14 mouse cellular contexts compared by ENCODE assay signal in the genomic region with DNA sequence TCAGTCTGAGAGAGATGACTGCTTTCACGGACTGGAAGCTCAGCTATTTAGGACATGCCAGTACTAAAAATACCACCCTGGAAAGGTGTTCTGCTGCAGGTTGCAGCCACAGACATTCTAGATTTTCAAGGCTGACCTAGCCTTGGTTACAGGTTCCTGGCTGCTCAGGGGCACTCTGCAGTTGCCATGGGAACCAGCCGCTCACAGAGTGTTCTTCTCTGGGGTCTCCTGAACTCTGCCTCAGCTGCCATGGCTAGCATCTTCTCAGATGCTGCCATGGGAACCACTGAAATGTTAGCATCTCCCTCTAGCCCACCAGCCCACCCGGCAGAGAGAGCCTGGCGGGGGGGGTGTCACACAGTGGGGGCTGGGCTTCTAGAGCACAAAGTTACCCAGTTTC. TPM values are rescaled to one million over a fixed set of nuclear protein-coding genes. Genes with fewer than 3 reads are reported as not detected.
DNase-seq lines count a peak whose midpoint lies in the region; ATAC-seq and TF ChIP-seq lines count a peak whose summit lies in the region.
"Had no signal": no experiment of that assay in that cellular context is flagged by ENCODE, and none has a peak within 500 bp of the region (broad histone marks: within the 10 kb centered on the region; RNA-seq: fewer than 3 reads in every experiment).

No protein-coding gene starts in this region.

- H3K4me3 ChIP-seq in forebrain, embryonic 16.5 days (replicated peaks; ENCODE audit: low read length) = no peak overlapping the region
- H3K4me3 ChIP-seq in lung, adult 2 months (replicated peaks; ENCODE audit: extremely low read depth, low read depth, low read length) = no peak overlapping the region
- H3K4me3 ChIP-seq: embryonic facial prominence, embryonic 15.5 days; left cerebral cortex, adult 2 months had no signal

- H3K27ac ChIP-seq in forebrain, embryonic 16.5 days (ENCODE audit: low read length) = peak overlapping the region; percentile 45; the same call in 1 of the 2 replicates
- H3K27ac ChIP-seq: embryonic facial prominence, embryonic 15.5 days; kidney, postnatal 0 days; left cerebral cortex, adult 2 months had no signal

- no peak for TF ChIP-seq POLR2A in lung, adult 2 months (IDR thresholded peaks at IDR 0.05; ENCODE audit: borderline replicate concordance, extremely low read depth, low read depth, low read length)

- 14% methylated on average over 4 of the region's 4 CpGs for WGBS in forebrain, embryonic 16.5 days
- WGBS in lung, adult 2 months = 28% methylated on average over 4 of the region's 4 CpGs

- no peak for TF ChIP-seq CTCF in lung, adult 2 months (IDR thresholded peaks at IDR 0.05; ENCODE audit: insufficient read depth, low read length)

- H3K27me3 ChIP-seq in forebrain, embryonic 16.5 days (replicated peaks; ENCODE audit: control insufficient read depth, insufficient read depth, low read length) = 0 out of 2 replicates have a peak, but pooled peaks cover 2% of the 10 kb centered on the region
- H3K27me3 ChIP-seq: embryonic facial prominence, embryonic 15.5 days had no signal

- H3K9ac ChIP-seq in forebrain, embryonic 16.5 days (replicated peaks; ENCODE audit: low read depth, low read length) = no peak overlapping the region
- H3K9ac ChIP-seq: embryonic facial prominence, embryonic 15.5 days; liver, postnatal 0 days had no signal

- H3K4me1 ChIP-seq in forebrain, embryonic 16.5 days (replicated peaks; ENCODE audit: control insufficient read depth, insufficient read depth, low read length) = peaks cover 33% of the 10 kb centered on the region
- no peaks in the 10 kb centered on the region; the same call in 1 of the 2 replicates for H3K4me1 ChIP-seq in lung, adult 2 months (ENCODE audit: control insufficient read depth, insufficient read depth, low read length)

- no peak overlapping the region for H3K4me2 ChIP-seq in forebrain, embryonic 16.5 days (ENCODE audit: low read length)
- H3K4me2 ChIP-seq: embryonic facial prominence, embryonic 15.5 days had no signal

- ATAC-seq in forebrain, embryonic 16.5 days = peak; percentile 47; the same call in 1 of the 2 replicates
- ATAC-seq: liver, postnatal 0 days had no signal

- 0 out of 2 replicates have a peak, but pooled peaks cover 3% of the 10 kb centered on the region for H3K9me3 ChIP-seq in forebrain, embryonic 16.5 days (ENCODE audit: control insufficient read depth, low read length)
- H3K9me3 ChIP-seq: embryonic facial prominence, embryonic 15.5 days had no signal

- no peaks in the 10 kb centered on the region for H3K36me3 ChIP-seq in forebrain, embryonic 16.5 days (ENCODE audit: control insufficient read depth, insufficient read depth)
- H3K36me3 ChIP-seq: embryonic facial prominence, embryonic 15.5 days had no signal

- DNase-seq in thymus, postnatal 14 days = peak; percentile 38
- DNase-seq in thymus, postnatal 36 days = no peak
- DNase-seq in mesoderm, embryonic 11.5 days (ENCODE audit: low read depth, low spot score) = peak; percentile 55
- peak; percentile 58 for DNase-seq in retina, postnatal 1 day
- DNase-seq in urinary bladder, postnatal 25 days (ENCODE audit: low spot score) = no peak
- DNase-seq in lung, postnatal 10 days = no peak
- no peak for DNase-seq in lung, adult 2 months
- DNase-seq: gastrocnemius, postnatal 36 days; heart, postnatal 4 days; liver, postnatal 0 days had no signal

RNA-seq across cellular contexts. Expression of a gene that starts 52.4 kb away (rescaled TPM):
- polyA plus RNA-seq in forebrain, embryonic 16.5 days (2015; fragmentation: Nextera tagmentation; extraction: Ambion mirVana) = 8.7 and 11.6 TPM in 2 replicates
- 65.9 and 104 TPM in 2 replicates for polyA plus RNA-seq in lung, adult 2 months (2012; rRNA removed)

Comparison
In these comparisons a context has a peak if more than half of its experiments do, and no peak if none do; other contexts are left out.
1. DNase-seq: peak in thymus, postnatal 14 days (single experiment), mesoderm, embryonic 11.5 days (single experiment) and retina, postnatal 1 day (single experiment); none in thymus, postnatal 36 days (0 of 2), urinary bladder, postnatal 25 days (single experiment), lung, postnatal 10 days (single experiment) and lung, adult 2 months (single experiment).